Mouse (Mus musculus) embryo, embryonic 9.5 days (tissue): ENCODE measurements at regions not wholly inside any gene's neighbourhood (a gene's known extent, or its start where the extent isn't known, plus 50 kb on each side); places are given as distances from the start of the nearest gene placed in this dataset.
"Not testable (repeated sequence)": the region's sequence is repeated elsewhere in the genome, so short reads cannot be mapped to it uniquely, and the experiment has no call there.

Experiments used
- DNase-seq: peaks from one replicate; pipeline ENCODE4 v3.0.0-alpha.2; 2017; ENCODE audit errors: extremely low spot score

GRCm38 (mm10) chr4:23341240-23341639 is 853.1 kb upstream of the Pou3f2 start:
- DNase-seq: no peak

DNA sequence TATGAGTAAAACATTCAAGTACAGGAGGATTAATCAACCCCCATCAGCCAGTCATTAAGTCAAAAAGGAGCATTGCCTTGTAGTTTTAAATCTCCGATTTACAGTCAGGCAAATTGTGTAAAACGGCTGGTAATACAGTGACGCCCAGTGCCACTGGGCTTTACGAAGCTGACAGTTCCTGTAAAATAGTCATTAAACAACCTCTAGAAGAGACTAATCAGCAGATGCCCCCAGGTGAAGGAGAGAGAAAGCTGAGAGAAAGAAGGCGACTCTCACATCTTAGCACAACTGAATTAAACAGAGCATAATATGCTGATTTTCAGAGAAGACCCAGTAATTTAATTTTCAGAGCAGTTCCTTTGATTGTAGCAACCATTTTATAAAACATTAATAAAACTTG is 850.3 kb upstream of the Pou3f2 start:
- DNase-seq: no peak

DNA sequence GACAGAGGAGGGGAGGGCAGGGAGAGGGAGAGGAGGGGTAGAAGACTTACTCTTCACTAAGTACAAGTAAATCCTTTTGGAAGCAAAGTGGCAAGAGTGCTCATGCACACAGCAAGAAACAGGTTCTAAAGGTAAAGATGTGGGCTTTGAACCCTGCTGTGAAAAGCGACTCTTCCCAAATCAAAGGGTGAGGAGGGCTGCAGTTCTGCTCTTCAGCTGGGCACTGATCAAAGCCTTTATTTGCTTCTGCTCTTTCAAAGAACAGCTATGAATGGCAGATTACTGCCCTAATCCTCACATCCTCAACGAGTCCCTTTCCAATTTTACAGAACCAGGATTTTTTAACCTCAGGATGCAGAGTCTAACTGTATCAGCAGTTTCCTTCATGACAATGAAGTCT is 812.5 kb upstream of the Pou3f2 start:
- DNase-seq: no peak

GRCm38 (mm10) chr4:23280087-23280486 is 791.9 kb upstream of the Pou3f2 start:
- DNase-seq: no peak

GRCm38 (mm10) chr4:23275203-23275602 is 787.0 kb upstream of the Pou3f2 start:
- DNase-seq: no peak

DNA sequence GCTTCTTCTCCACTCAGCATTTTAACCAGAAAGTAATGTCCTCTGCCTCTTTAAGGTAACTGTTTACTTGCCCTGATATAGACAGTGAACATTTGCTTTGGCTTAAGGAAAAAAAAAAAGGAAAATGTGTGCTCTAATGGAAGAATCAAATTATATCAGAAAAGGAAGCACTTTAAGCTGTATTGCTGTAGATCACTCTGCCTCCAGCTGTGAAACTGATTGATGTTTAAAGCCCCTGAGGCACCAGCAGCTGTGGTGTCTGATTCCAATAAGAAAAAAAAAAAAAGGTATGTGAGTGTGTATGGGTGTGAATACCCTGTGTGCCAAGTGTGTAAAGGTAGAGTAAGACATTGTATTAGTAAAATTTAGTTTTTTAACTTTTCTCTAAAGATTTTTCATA is 783.8 kb upstream of the Pou3f2 start:
- DNase-seq: peak; percentile 4

DNA sequence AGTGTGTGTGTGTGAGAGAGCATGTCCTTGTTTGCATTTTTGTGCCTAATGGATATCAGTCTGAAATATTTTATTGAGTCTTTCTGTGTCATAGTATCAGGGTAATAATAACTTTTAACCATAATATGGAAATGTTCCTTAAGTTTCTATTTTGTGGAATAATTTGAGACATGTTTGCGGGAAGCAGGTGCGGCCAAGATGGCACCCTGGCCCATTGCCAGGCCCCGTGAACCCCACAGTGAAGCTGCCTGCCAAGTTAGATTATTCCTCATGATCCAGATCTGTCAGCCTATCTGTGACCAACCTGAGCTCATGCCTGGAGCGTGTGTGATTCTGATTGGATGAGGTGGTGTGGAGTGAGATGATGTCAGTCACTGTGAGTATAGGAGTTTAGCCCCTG is 772.2 kb upstream of the Pou3f2 start:
- no peak for DNase-seq

- no peak for DNase-seq
Observed at GRCm38 (mm10) chr4:23234960-23235359, 746.8 kb upstream of the Pou3f2 start.

DNA sequence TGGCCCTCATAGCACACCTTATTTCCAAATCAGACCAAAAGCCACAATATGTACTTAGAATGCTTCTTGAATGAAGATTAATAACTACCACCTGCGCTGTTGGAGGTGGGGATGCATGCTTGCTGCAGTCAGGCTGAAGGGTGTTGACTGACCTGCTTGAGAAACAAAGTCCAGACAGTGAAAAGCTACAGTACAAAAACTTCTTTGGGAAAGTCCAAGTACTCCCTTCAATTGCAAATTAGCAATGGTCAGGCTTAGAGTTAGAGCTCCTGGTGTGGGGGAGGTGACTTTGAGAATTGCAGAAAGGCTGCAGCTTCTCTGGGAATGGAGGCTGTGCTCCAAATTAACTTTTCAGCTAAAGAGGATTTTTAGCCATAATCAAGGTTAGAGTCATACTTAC is 706.6 kb upstream of the Pou3f2 start:
- not testable (repeated sequence) for DNase-seq

DNA sequence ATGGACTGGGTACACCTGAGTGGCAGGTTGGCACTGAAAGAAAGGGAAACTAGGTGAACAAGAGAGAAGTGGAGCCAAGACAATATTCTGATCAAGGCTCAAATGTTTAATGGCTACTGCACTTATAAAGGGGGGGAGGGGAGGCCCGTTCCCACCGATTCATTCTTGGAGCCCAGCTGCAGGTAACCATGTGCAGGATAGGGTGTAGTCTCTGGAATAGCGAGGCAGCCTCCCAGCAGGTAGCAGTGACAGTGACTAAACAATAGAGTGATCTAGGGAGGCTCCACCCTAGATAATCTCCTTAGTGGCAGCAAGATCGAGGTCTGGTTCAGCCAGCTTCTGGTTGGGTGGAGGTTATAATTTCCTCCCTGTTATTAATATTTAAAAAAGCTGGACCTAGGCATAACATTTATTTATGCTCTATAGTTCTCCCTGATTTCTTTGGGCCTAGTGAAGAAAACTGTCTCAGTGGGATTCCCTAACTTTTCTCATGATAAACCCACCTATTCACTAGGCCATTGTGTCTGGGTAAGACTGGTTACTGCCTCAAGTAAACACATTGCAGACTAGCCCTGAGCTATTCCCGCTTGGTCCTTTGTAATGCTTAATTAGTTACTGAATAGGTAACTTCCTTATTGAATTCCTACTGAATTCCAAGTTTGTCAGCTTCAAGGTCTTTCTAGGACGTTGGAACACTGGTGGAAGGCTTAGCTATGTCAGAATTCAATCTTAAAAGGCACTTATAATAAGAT is 705.4 kb upstream of the Pou3f2 start:
- no peak for DNase-seq

GRCm38 (mm10) chr4:23173811-23174210 is 685.6 kb upstream of the Pou3f2 start:
- DNase-seq: no peak

GRCm38 (mm10) chr4:23173330-23173729 is 685.2 kb upstream of the Pou3f2 start:
- no peak for DNase-seq

DNA sequence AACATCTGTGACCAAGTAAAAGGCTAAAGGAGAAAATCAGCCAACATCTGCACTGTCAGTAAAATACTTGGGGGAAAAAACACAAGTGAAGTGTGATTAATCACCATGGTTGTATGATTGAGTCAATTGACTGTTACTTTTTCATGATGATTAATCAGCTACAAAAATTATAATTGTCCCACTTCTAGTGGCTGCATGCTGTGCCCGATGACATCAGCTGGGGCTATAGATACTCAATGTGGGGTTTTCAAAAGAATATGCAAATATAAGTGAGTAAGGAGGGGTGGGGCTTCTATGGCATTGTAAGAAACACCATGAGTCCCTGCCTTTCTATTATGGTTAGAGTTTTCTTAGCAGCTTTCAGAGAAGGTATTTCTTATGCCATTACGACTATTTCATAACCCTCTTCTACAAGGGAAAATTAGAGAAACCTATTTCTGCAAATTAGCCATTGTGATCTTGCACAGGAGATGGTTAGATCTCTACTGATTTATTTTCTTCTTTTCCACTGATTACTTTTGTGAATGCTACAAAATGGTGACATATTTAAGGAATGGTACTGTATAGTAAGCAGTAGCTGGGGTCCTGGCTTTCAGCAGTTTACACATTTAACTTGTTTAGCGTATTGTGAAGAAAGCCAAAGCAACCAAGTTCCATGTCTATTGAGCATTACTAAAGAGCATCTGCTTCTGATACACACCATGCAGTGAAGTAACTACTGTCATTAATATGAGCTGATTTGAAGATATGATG is 660.1 kb upstream of the Pou3f2 start:
- DNase-seq: no peak

DNA sequence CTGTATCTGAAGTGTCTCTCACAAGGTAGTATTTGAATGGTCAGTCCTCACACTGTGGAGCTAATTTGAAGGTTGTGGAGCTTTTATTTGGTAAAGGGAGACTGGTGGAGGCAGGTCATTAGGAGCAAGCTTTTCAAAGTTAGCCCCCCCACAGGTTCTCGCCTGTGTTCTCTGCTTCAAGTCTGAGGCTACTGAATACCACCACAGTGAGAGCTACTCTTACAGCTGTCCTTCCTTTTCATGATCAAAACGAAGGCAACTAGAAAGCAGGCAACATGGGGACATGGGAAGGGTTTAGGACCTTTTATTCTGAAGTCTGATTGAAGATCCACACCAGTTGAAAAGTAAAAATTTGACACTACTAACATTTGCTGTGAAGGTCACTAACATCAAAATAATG is 645.2 kb upstream of the Pou3f2 start:
- no peak for DNase-seq

DNA sequence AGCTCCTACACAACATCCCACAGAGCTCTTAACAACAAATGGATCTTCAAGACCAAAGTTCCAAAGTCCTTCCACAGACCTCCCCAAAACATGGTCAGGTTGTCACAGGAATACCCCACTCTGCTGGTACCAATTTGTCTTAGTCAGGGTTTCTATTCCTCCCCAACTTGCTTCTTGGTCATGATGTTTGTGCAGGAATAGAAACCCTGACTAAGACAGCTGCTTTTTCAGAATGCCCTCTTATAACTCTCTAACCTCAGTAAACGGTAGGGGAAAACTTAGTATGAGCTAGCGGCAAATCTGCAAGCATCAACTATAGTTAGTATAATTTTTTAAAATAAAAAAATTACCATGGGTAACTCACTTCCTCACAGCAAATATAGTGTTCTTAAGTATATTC is 613.3 kb upstream of the Pou3f2 start:
- DNase-seq: not testable (repeated sequence)

DNA sequence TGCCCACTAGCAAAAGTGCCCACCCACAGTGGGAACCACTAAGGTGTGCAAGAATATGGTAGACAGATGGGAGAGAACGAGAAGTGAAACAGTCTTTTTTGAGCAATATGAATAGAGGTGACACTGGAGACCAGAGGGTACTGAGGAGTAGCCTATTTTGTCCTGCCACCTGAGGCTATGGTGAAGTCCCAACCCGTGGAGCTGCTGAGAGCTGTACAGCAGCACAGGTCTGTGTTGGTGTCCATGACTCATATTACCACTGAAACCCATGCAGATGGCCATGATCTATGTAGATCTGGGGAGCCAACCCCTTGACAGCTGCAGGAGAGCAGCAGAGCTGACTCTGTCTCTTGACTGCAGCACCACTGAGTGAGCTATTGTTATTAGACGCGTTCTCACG is 591.4 kb upstream of the Pou3f2 start:
- DNase-seq: no peak

DNA sequence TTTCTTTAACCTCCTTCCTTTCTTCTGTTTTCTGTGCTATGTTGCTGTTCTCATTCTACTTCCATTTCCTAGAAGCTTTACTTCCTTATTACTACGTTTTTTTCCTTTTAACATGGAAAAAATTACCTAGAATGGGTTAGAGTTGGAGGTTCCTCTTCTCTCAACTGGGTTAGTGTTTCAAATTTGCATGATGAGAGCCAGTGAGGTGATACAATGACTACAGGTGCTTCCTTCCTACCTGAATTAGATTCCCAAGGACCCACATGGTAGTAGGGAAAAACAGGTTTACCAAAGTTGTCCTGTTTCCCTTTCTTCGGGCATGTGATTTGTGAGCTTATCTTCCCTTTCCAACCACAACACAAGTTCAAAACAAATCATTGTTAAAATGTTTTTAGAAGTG is 589.4 kb upstream of the Pou3f2 start:
- DNase-seq: no peak

- no peak for DNase-seq
Observed at GRCm38 (mm10) chr4:23050701-23051317, 562.6 kb upstream of the Pou3f2 start.

DNA sequence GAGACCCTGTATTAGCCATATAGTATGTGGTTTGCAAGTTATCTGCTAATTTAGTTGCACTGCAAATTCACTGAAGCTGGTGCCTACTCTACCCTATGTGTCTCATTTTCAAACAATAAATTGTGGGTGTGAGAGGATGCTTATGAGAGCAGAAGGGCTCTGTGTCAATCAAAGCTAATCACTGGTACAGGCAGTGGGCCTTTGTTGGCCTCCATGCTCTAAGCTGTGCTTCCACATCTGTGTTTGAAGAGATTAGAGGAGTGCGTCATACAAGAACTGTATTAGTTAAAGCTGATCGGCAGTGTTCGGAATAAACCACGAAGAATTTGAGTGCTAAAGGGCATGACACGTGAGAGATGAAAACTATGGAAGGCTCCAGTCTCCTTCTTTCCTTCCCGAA is 549.6 kb upstream of the Pou3f2 start:
- DNase-seq: no peak

- DNase-seq: no peak
Observed at GRCm38 (mm10) chr4:23031271-23031670, 543.1 kb upstream of the Pou3f2 start.

GRCm38 (mm10) chr4:23022177-23022576 is 534.0 kb upstream of the Pou3f2 start:
- no peak for DNase-seq

DNA sequence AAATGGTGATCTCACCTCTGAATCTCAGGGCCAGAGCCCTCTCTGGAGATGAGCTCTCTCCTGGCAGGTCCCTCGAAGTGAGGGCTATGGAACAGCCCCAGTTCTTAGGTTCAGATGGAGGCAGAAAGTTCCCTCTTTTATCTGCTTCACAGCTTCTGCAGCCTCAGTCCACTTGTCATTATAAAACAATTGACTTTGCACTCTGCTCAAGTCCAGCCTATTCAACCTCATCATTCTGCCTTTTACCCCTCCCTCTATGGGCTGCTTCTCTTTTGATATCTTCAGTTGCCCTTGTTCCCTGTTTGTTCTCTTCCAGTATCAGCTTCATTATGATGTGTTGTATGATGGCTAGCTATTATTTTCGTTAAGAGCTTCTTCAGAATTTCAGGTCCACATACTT is 522.2 kb upstream of the Pou3f2 start:
- DNase-seq: no peak

DNA sequence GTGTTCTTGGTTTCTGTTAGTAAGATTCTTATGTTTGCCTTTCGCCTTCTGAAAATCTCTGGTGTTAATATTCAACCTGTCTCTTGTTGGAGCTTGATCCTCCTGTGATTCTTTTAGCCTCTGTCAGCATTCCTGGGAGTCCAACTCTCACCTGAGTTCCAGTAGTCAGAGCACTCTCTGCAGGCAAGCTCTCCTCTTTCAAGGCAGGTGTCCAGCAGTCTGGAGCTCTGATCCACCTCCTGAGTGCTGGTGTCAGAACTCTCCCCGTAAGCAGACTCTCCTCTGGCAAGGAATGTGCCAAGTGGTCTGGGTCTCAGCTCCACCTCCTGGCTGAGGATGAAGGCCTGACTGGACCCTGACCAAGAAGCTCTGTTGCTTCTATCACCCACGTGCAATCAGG is 521.0 kb upstream of the Pou3f2 start:
- DNase-seq: not testable (repeated sequence)
